Mouse (Mus musculus) testis, postnatal 14 days (tissue): Measurements from ENCODE around the gene Spef1.

Experiments
- DNase-seq: peaks from one replicate; pipeline ENCODE4 v3.0.0; 2021; ENCODE audit warnings: low spot score

Gene Spef1

GRCm38 (mm10) chr2:131141336-131141986 lies 45.6 kb downstream of the Spef1 start:
- no peak for DNase-seq

- DNase-seq = no peak
These were observed 46.6 kb downstream of the Spef1 start for GRCm38 (mm10) chr2:131140533-131140905.

- DNase-seq = no peak
These were observed 47.1 kb downstream of the Spef1 start for GRCm38 (mm10) chr2:131139886-131140532.

- no peak for DNase-seq
These were observed 47.8 kb downstream of the Spef1 start for GRCm38 (mm10) chr2:131139287-131139686.

GRCm38 (mm10) chr2:131138760-131139159 lies 48.3 kb downstream of the Spef1 start:
- no peak for DNase-seq

- no peak for DNase-seq
These were observed 48.8 kb downstream of the Spef1 start for GRCm38 (mm10) chr2:131138296-131138695.

GRCm38 (mm10) chr2:131135521-131136139 lies 51.5 kb downstream of the Spef1 start:
- peak; percentile 3 for DNase-seq

GRCm38 (mm10) chr2:131134826-131135400 lies 52.2 kb downstream of the Spef1 start:
- peak; percentile 2 for DNase-seq

- DNase-seq = peak; percentile 3
These were observed 52.7 kb downstream of the Spef1 start for GRCm38 (mm10) chr2:131134381-131134780.

GRCm38 (mm10) chr2:131132930-131133547 lies 54.0 kb downstream of the Spef1 start, which contains the start of gene Gm11037:
Gene Gm11037 (plus strand): TSS chr2:131133497.
- peak; percentile 2 for DNase-seq

GRCm38 (mm10) chr2:131132111-131132888 lies 54.8 kb downstream of the Spef1 start:
- DNase-seq = peak; percentile 2

- DNase-seq = peak; percentile 3
These were observed 56.2 kb downstream of the Spef1 start for GRCm38 (mm10) chr2:131130849-131131248.

- DNase-seq = peak; percentile 2
These were observed 57.2 kb downstream of the Spef1 start for GRCm38 (mm10) chr2:131129836-131130235.

- no peak for DNase-seq
These were observed 58.4 kb downstream of the Spef1 start for GRCm38 (mm10) chr2:131128636-131129157.

GRCm38 (mm10) chr2:131128211-131128610 lies 58.9 kb downstream of the Spef1 start:
- DNase-seq = peak; percentile 4

GRCm38 (mm10) chr2:131127161-131127730 lies 59.8 kb downstream of the Spef1 start, which contains the start of gene Hspa12b:
Gene Hspa12b (plus strand): TSS chr2:131127280.
- no peak for DNase-seq

- no peak for DNase-seq
These were observed 60.9 kb downstream of the Spef1 start for GRCm38 (mm10) chr2:131125964-131126815.

GRCm38 (mm10) chr2:131125157-131125963 lies 61.7 kb downstream of the Spef1 start:
- DNase-seq = no peak

- no peak for DNase-seq
These were observed 62.9 kb downstream of the Spef1 start for GRCm38 (mm10) chr2:131124166-131124565.
